Mouse (Mus musculus) midbrain, embryonic 15.5 days (tissue): ENCODE data around the gene Prss27. TPM values are rescaled to one million over a fixed set of nuclear protein-coding genes. Genes with fewer than 3 reads are reported as not detected.
"Not testable (repeated sequence)": the region's sequence is repeated elsewhere in the genome, so short reads cannot be mapped to it uniquely, and the experiment has no call there.

Source experiments
- ATAC-seq: fragments of 200-750 bp; cut with Nextera tagmentation; replicated peaks from 2 replicates; pipeline ENCODE4 v1.8.0; 2017; ENCODE audit warnings: moderate TSS enrichment
- H3K27ac ChIP-seq: fragments of 300-500 bp; sonication (generic); 2 replicates; pipeline ENCODE4 v1.5.1; 2015; ENCODE audit warnings: mild to moderate bottlenecking, inconsistent platforms
- H3K27me3 ChIP-seq: fragments of 300-500 bp; sonication (generic); replicated peaks from 2 replicates; pipeline ENCODE4 v1.6.1; 2015; ENCODE audit warnings: inconsistent platforms
- H3K36me3 ChIP-seq: fragments of 300-500 bp; sonication (generic); replicated peaks from 2 replicates; pipeline ENCODE4 v1.6.1; 2015; ENCODE audit warnings: inconsistent platforms
- H3K4me1 ChIP-seq: fragments of 300-500 bp; sonication (generic); 2 replicates; pipeline ENCODE4 v1.6.1; 2015; ENCODE audit warnings: inconsistent platforms
- H3K4me2 ChIP-seq: fragments of 300-500 bp; sonication (generic); 2 replicates; pipeline ENCODE4 v1.6.1; 2015; ENCODE audit warnings: inconsistent platforms, mild to moderate bottlenecking, moderate library complexity
- H3K4me3 ChIP-seq: fragments of 300-500 bp; sonication (generic); 2 replicates; pipeline ENCODE4 v1.5.1; 2015; ENCODE audit warnings: mild to moderate bottlenecking, inconsistent platforms
- H3K9ac ChIP-seq: fragments of 300-500 bp; sonication (generic); 2 replicates; pipeline ENCODE4 v1.6.1; 2015; ENCODE audit warnings: mild to moderate bottlenecking, inconsistent platforms
- H3K9me3 ChIP-seq: fragments of 300-500 bp; sonication (generic); 2 replicates; pipeline ENCODE4 v1.6.1; 2016; ENCODE audit warnings: inconsistent platforms
- WGBS: fragments of 180-500 bp; shearing (Covaris S2); methylation state at CpG from one replicate; pipeline ENCODE4 v1.1.7; 2015; ENCODE audit warnings: mixed read lengths; 5-methylcytosine and 5-hydroxymethylcytosine counted together
- microRNA-seq: library from miRNA; unstranded; fragments of <30 nt; microRNA quantifications from one replicate; pipeline ENCODE4, GENCODE M21; 2016
- polyA plus RNA-seq: library from polyadenylated mRNA; unstranded; fragments of >200 nt; fragmentation: Nextera tagmentation; extraction: Ambion mirVana; gene quantifications from 2 replicates; pipeline ENCODE4 v1.2.1, GENCODE M21; 2015

Prss27 gene
- polyA plus RNA-seq, 1 experiment from 2014 or later = 0.44 TPM

DNA sequence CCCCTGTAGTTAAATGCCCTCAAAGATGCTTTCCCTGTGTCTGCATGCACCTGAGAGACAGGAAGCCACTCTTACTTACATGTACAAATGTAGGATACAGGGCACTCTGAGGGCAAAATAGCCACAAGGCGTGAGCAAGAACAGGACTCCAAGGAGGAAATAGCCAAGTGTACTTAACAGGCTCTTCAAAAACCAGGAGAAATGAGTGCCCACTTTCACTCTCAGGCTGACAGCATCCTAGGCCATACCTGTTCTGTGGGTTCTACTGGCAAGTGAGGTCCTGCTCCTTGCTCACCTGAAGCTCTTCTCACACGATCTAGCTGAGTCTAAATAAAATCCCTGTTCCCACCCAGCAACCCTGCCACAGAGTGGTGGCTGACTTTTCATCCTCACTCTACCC, 39.2 kb downstream of the Prss27 start:
- no peak overlapping the region for H3K4me3 ChIP-seq
- no peak overlapping the region for H3K9ac ChIP-seq
- peaks cover 5% of the 10 kb centered on the region for H3K4me1 ChIP-seq
- H3K36me3 ChIP-seq = peaks cover 24% of the 10 kb centered on the region
- no peak overlapping the region for H3K27ac ChIP-seq
- WGBS = 93% methylated on average over 2 of the region's 2 CpGs
- H3K9me3 ChIP-seq = no peaks in the 10 kb centered on the region
- no peaks in the 10 kb centered on the region for H3K27me3 ChIP-seq
- no peak overlapping the region for H3K4me2 ChIP-seq
- no peak for ATAC-seq

DNA sequence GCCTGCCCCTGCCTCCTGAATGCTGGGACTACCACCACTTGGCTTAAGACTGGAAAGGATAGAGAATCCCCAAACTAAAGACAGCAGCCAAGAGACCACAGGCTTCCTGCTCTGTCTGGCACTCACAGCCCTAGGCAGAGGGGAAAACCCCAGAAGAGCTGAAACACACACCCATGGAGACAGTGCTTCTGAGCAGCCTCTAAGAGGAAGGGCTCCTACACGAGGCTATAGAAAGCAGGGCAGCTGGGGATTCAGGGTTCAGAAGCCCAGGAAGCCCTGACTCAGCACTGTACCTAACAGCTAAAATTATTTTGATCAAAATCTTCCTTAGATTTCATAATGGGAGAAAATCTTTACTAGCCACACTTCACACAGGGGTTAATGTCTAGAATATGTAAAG, 46.6 kb downstream of the Prss27 start:
- H3K9ac ChIP-seq = no peak overlapping the region
- H3K4me2 ChIP-seq = no peak overlapping the region
- ATAC-seq = no peak
- H3K27me3 ChIP-seq = no peaks in the 10 kb centered on the region
- peaks cover 25% of the 10 kb centered on the region; the same call in 1 of the 2 replicates for H3K36me3 ChIP-seq
- no peaks in the 10 kb centered on the region for H3K4me1 ChIP-seq
- WGBS = 65% methylated on average over 1 of the region's 1 CpGs
- no peak overlapping the region for H3K4me3 ChIP-seq
- H3K27ac ChIP-seq = no peak overlapping the region
- H3K9me3 ChIP-seq = no peaks in the 10 kb centered on the region

DNA sequence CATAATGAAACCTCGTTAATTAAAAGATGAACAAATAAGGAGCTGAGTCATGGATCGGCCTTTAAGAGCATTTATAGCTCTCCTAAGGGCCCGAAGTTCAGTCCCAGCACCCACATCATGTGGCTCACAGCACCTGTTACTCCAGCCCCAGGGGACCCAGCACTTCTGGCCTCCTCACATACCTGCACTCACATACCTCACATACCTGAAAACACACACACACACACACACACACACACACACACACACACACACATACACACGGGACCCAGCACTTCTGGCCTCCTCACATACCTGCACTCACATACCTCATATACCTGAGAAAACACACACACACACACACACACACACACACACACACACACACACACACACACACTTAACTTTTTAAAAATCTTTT, 48.5 kb downstream of the Prss27 start:
- not testable (repeated sequence) for H3K27me3 ChIP-seq, H3K9ac ChIP-seq, H3K4me3 ChIP-seq, H3K27ac ChIP-seq, H3K9me3 ChIP-seq, H3K4me2 ChIP-seq, H3K4me1 ChIP-seq, ATAC-seq
- H3K36me3 ChIP-seq = peaks cover 26% of the 10 kb centered on the region; the same call in 1 of the 2 replicates
- WGBS = 92% methylated on average over 4 of the region's 4 CpGs

DNA sequence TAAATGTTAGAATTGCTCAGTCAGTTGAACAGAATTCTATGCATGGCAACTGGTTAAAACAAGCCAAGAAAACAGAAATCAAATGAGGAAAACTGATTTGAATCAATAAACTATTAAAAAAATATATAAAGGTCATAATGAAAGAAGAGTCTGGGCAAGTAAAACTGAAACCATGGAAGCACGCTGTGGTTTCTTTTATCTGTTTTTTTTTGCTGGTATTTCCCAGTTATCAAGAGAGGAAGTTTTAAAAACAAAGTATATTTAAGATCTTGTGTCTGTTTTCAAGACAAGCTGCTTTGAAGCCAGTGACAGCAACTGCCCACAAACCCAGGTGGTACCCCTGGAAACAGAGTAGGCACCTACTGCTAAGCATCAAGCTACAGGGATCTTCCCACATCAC, 52.6 kb downstream of the Prss27 start:
- Histone ChIP-seq H3K36me3 (peaks cover 20% of the 10 kb centered on the region; the same call in 1 of the 2 replicates), H3K9ac (no peak overlapping the region), H3K27me3 (no peaks in the 10 kb centered on the region), H3K27ac (no peak overlapping the region), H3K4me1 (no peaks in the 10 kb centered on the region), H3K4me3 (no peak overlapping the region), H3K9me3 (no peaks in the 10 kb centered on the region), H3K4me2 (no peak overlapping the region)
- no peak for ATAC-seq
- 96% methylated on average over 1 of the region's 1 CpGs for WGBS

Small RNA genes lying within 50 kb of the gene (microRNA-seq; reads per million reads assigned to microRNA genes)
- not detected for gene Gm27700

Other genes starting within 250 kb of the Prss27 start
- gene Srrm2, start 247.6 kb upstream of the Prss27 start, polyA plus RNA-seq = 552 and 579 TPM in 2 replicates
- 1,171 and 1,223 TPM in 2 replicates for gene Elob, start 209.0 kb upstream of the Prss27 start, polyA plus RNA-seq
- 0.15 and 0.22 TPM in 2 replicates for gene Prss33, start 202.1 kb upstream of the Prss27 start, polyA plus RNA-seq
- gene Prss32, start 194.3 kb upstream of the Prss27 start, polyA plus RNA-seq = not detected in 2 replicates
- 1.4 and 1.6 TPM in 2 replicates for gene Prss41, start 194.0 kb upstream of the Prss27 start, polyA plus RNA-seq
- gene Prss21, start 170.1 kb upstream of the Prss27 start, polyA plus RNA-seq = not detected in 2 replicates
- gene Dcpp1, start 157.3 kb upstream of the Prss27 start, polyA plus RNA-seq = not detected in 2 replicates
- gene Dcpp2, start 157.3 kb upstream of the Prss27 start, polyA plus RNA-seq = not detected in 2 replicates
- not detected in 2 replicates for gene Dcpp3, start 120.7 kb upstream of the Prss27 start, polyA plus RNA-seq
- not detected in 2 replicates for gene Sbp, start 96.5 kb upstream of the Prss27 start, polyA plus RNA-seq
- gene Sbpl, start 82.9 kb upstream of the Prss27 start, polyA plus RNA-seq = not detected in 2 replicates
- gene Prss30, start 57.6 kb upstream of the Prss27 start, polyA plus RNA-seq = not detected in 2 replicates
- not detected in 2 replicates for gene Prss22, start 40.0 kb upstream of the Prss27 start, polyA plus RNA-seq
- gene Kctd5, start 35.3 kb downstream of the Prss27 start, polyA plus RNA-seq = 73.4 and 77.9 TPM in 2 replicates
- gene Pdpk1, start 112.8 kb downstream of the Prss27 start, polyA plus RNA-seq = 69.8 and 75.5 TPM in 2 replicates
- 32.1 and 39.6 TPM in 2 replicates for gene Amdhd2, start 125.6 kb downstream of the Prss27 start, polyA plus RNA-seq
- 1,357 and 1,392 TPM in 2 replicates for gene Atp6v0c, start 131.6 kb downstream of the Prss27 start, polyA plus RNA-seq
- gene Tbc1d24, start 167.4 kb downstream of the Prss27 start, polyA plus RNA-seq = 28.7 and 30.7 TPM in 2 replicates
- 5.1 and 5.4 TPM in 2 replicates for gene Ntn3, start 171.4 kb downstream of the Prss27 start, polyA plus RNA-seq
- 12.1 and 12.5 TPM in 2 replicates for gene Tedc2, start 182.7 kb downstream of the Prss27 start, polyA plus RNA-seq
- 13.9 and 15.1 TPM in 2 replicates for gene Ccnf, start 213.3 kb downstream of the Prss27 start, polyA plus RNA-seq